Mouse (Mus musculus) liver, postnatal 0 days (tissue): ENCODE results near the gene Ctxn1.

ENCODE experiments used
- CTCF ChIP-seq: sonication (generic); IDR thresholded peaks from 2 replicates; pipeline ENCODE4 v1.5.1; 2016; ENCODE audit warnings: antibody characterized with exemption, low read depth
- EP300 ChIP-seq: IDR thresholded peaks from 2 replicates; pipeline ENCODE4 v1.6.1; 2016; ENCODE audit warnings: antibody characterized with exemption, low read depth, mild to moderate bottlenecking

DNA sequence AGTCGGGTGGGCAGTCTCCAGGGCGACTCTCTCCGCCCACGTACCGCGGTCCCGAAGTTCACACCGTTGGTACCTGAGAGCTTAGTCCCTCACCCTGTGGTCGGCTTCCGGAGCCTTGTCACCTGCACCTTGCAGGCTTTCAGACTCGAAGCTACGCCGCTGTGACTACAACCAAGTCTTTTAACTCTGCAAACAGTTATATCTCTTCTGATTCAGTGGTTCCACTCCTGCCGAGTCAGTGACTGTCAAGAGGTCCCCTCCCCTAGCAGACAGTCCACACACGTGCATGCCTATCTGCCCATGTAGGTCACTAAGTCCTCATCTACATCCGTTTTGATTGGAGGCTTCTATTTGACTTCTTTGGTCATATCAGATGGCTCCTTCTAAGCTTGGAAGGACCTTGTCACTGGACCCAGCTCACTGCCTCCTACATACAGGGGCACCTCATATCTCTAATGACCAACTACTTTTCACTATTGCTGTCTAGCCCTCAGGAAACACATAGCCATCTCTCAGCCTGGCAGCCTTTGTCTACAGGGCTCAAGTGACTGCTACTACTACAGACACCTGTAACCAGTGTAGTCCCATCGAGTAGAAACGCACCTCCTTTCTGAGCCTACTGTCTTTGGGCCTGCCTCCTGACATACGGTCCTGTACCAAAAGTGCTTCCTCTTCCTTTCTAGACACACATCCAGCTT lies 19.7 kb downstream of the Ctxn1 start:
- TF ChIP-seq CTCF, result no peak
- TF ChIP-seq EP300, result no peak
